Mouse (Mus musculus): ENCODE results near the gene Dnajc17.
A peak's percentile ranks its signal among the peaks of the same experiment; 100 is the strongest.

The Dnajc17 gene

GRCm38 (mm10) chr2:119208344-119209175 is at the start of gene Dnajc17, which contains the start of gene Zfyve19:
TSS of gene Dnajc17 (minus strand) at chr2:119208795.
TSS of gene Zfyve19 (plus strand) at chr2:119208617.
- DNase-seq (ENCODE audit: low spot score) = peak; percentile 93

GRCm38 (mm10) chr2:119254976-119255375 is 46.4 kb upstream of the Dnajc17 start:
- no peak for DNase-seq (ENCODE audit: low spot score)

GRCm38 (mm10) chr2:119250826-119251478 is 42.4 kb upstream of the Dnajc17 start:
- peak; percentile 81 for DNase-seq (ENCODE audit: low spot score)

GRCm38 (mm10) chr2:119250377-119250776 is 41.8 kb upstream of the Dnajc17 start:
- DNase-seq (ENCODE audit: low spot score) = no peak

GRCm38 (mm10) chr2:119249592-119250061 is 41.0 kb upstream of the Dnajc17 start:
- no peak for DNase-seq (ENCODE audit: low spot score)

- DNase-seq (ENCODE audit: low spot score) = no peak
Measured at GRCm38 (mm10) chr2:119247904-119248303, 39.3 kb upstream of the Dnajc17 start.

GRCm38 (mm10) chr2:119245246-119245645 is 36.7 kb upstream of the Dnajc17 start:
- no peak for DNase-seq (ENCODE audit: low spot score)

GRCm38 (mm10) chr2:119242548-119242947 is 34.0 kb upstream of the Dnajc17 start:
- DNase-seq (ENCODE audit: low spot score) = no peak

- DNase-seq (ENCODE audit: low spot score) = no peak
Measured at GRCm38 (mm10) chr2:119240819-119241186, 32.2 kb upstream of the Dnajc17 start.

GRCm38 (mm10) chr2:119240075-119240818 is 31.7 kb upstream of the Dnajc17 start:
- DNase-seq (ENCODE audit: low spot score) = no peak

- no peak for DNase-seq (ENCODE audit: low spot score)
Measured at GRCm38 (mm10) chr2:119238671-119239070, 30.1 kb upstream of the Dnajc17 start.

- peak; percentile 14 for DNase-seq (ENCODE audit: low spot score)
Measured at GRCm38 (mm10) chr2:119237871-119238220, 29.3 kb upstream of the Dnajc17 start.

GRCm38 (mm10) chr2:119237210-119237870 is 28.7 kb upstream of the Dnajc17 start, which contains the start of gene Spint1:
TSS of gene Spint1 (plus strand) at chr2:119237362.
- peak; percentile 40 for DNase-seq (ENCODE audit: low spot score)

- DNase-seq (ENCODE audit: low spot score) = no peak
Measured at GRCm38 (mm10) chr2:119236682-119237209, 28.2 kb upstream of the Dnajc17 start.

GRCm38 (mm10) chr2:119229775-119230704 is 21.4 kb upstream of the Dnajc17 start, which contains the start of gene Ppp1r14d:
TSS of gene Ppp1r14d (minus strand) at chr2:119229906.
- DNase-seq (ENCODE audit: low spot score) = no peak

- DNase-seq (ENCODE audit: low spot score) = no peak
Measured at GRCm38 (mm10) chr2:119209176-119209507, 547 bp upstream of the Dnajc17 start.

- no peak for DNase-seq (ENCODE audit: low spot score)
Measured at GRCm38 (mm10) chr2:119207961-119208343, 643 bp downstream of the Dnajc17 start.

GRCm38 (mm10) chr2:119203871-119204460 is 4.6 kb downstream of the Dnajc17 start:
- DNase-seq (ENCODE audit: low spot score) = no peak

GRCm38 (mm10) chr2:119202914-119203453 is 5.6 kb downstream of the Dnajc17 start:
- DNase-seq (ENCODE audit: low spot score) = peak; percentile 24

GRCm38 (mm10) chr2:119198934-119199333 is 9.7 kb downstream of the Dnajc17 start:
- DNase-seq (ENCODE audit: low spot score) = no peak
